Mouse (Mus musculus): Measurements from ENCODE around the gene Suclg1. TPM values are rescaled to one million over a fixed set of nuclear protein-coding genes. Genes with fewer than 3 reads are reported as not detected.
A peak's percentile ranks its signal among the peaks of the same experiment; 100 is the strongest.

The Suclg1 gene
- polyA plus RNA-seq, 1 experiment from 2014 or later = 179 TPM

DNA sequence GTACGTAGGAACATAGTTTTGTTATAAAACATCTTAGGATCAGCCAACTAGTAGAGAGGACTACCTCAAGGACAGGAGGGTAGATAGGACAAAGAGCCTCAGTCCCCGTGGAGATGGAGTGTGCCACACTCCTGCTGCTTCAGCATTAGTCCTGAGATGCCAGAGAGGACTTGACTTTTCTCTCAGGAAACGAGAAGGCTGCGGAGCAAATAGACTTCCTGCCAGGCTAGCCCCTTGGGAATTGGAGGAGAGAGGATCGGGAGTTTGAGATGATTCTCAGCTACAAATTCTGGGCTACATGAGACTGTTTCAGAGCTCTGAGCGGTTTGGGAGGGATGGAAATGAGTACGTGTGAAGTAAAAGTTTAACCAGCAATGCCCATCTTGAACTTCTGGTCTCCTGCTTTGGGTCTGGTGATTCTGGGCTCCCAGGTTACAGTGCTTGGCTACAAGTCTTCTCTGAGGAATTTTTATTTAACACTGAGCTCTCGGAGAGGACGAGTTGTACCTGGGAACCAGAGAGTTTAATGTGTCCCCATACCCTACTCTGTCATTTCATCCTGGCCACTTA lies 32.4 kb downstream of the Suclg1 start:
- H3K9ac ChIP-seq (ENCODE audit: low read length) = no peak overlapping the region
- H3K9me3 ChIP-seq (replicated peaks; ENCODE audit: control insufficient read depth, low read length) = no peaks in the 10 kb centered on the region
- H3K4me1 ChIP-seq (ENCODE audit: control insufficient read depth, insufficient read depth, low read length) = no peaks in the 10 kb centered on the region
- WGBS = 85% methylated on average over 9 of the region's 9 CpGs
- H3K36me3 ChIP-seq (ENCODE audit: control insufficient read depth, insufficient read depth, low read length) = peaks cover 24% of the 10 kb centered on the region
- ATAC-seq = no peak
- H3K27me3 ChIP-seq (replicated peaks; ENCODE audit: control insufficient read depth, insufficient read depth, low read length) = no peaks in the 10 kb centered on the region
- no peak overlapping the region for H3K4me2 ChIP-seq (ENCODE audit: low read length)
- no peak for DNase-seq (ENCODE audit: low spot score)
- no peak overlapping the region for H3K4me3 ChIP-seq (ENCODE audit: low read depth, low read length)
- no peak overlapping the region for H3K27ac ChIP-seq (ENCODE audit: low read depth, low read length)

DNA sequence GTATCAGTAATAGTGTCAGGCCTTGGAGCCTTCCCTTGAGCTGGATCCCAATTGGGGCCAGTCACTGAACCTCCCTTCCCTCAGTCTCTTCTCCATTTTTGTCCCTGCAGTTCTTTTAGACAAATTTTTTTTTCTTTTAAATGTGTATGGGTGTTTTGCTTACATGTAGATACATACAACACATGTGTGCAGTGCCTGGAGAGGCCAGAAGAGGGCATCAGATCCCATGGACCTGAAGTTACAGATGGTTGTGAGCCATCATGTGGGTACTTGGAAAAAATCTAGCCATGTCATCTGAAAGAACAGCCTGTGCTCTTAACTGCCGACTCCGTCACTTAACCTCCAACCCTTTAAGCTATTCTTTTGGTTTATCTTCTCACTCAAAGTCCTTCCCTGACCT lies 38.1 kb downstream of the Suclg1 start:
- 97% methylated on average over 2 of the region's 2 CpGs for WGBS
- ATAC-seq = no peak
- Histone ChIP-seq H3K9ac (ENCODE audit: low read length) (no peak overlapping the region), H3K27ac (ENCODE audit: low read depth, low read length) (no peak overlapping the region), H3K4me1 (ENCODE audit: control insufficient read depth, insufficient read depth, low read length) (no peaks in the 10 kb centered on the region), H3K36me3 (ENCODE audit: control insufficient read depth, insufficient read depth, low read length) (no peaks in the 10 kb centered on the region), H3K4me3 (ENCODE audit: low read depth, low read length) (no peak overlapping the region), H3K27me3 (replicated peaks; ENCODE audit: control insufficient read depth, insufficient read depth, low read length) (no peaks in the 10 kb centered on the region), H3K9me3 (replicated peaks; ENCODE audit: control insufficient read depth, low read length) (no peaks in the 10 kb centered on the region), H3K4me2 (ENCODE audit: low read length) (no peak overlapping the region)
- DNase-seq (ENCODE audit: low spot score) = no peak

DNA sequence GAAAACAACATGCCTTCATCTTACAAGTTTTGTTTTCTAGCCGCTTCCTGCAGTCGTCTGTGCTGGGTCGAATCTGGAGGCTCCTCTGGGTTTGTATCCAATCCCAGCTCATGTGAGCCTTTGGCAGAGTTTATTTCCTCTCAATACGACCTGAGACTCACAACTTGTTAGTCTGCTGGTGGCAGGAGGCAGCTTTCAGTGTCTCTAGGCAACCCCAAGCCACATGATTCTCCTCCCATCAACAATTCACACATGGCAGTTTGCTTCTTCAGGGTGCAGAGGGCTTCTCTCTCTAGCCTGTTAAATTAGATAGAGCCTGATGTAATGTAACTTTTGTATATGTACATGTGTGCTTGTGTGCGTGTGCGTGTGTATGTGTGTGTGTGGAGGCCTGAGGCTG lies 58.7 kb downstream of the Suclg1 start:
- Histone ChIP-seq H3K27me3 (replicated peaks; ENCODE audit: control insufficient read depth, insufficient read depth, low read length) (no peaks in the 10 kb centered on the region), H3K4me2 (ENCODE audit: low read length) (no peak overlapping the region), H3K27ac (ENCODE audit: low read depth, low read length) (no peak overlapping the region), H3K4me1 (ENCODE audit: control insufficient read depth, insufficient read depth, low read length) (no peaks in the 10 kb centered on the region), H3K4me3 (ENCODE audit: low read depth, low read length) (no peak overlapping the region), H3K9ac (ENCODE audit: low read length) (no peak overlapping the region), H3K9me3 (replicated peaks; ENCODE audit: control insufficient read depth, low read length) (no peaks in the 10 kb centered on the region), H3K36me3 (ENCODE audit: control insufficient read depth, insufficient read depth, low read length) (no peaks in the 10 kb centered on the region)
- no peak for ATAC-seq
- no peak for DNase-seq (ENCODE audit: low spot score)
- WGBS = 72% methylated on average over 6 of the region's 6 CpGs

DNA sequence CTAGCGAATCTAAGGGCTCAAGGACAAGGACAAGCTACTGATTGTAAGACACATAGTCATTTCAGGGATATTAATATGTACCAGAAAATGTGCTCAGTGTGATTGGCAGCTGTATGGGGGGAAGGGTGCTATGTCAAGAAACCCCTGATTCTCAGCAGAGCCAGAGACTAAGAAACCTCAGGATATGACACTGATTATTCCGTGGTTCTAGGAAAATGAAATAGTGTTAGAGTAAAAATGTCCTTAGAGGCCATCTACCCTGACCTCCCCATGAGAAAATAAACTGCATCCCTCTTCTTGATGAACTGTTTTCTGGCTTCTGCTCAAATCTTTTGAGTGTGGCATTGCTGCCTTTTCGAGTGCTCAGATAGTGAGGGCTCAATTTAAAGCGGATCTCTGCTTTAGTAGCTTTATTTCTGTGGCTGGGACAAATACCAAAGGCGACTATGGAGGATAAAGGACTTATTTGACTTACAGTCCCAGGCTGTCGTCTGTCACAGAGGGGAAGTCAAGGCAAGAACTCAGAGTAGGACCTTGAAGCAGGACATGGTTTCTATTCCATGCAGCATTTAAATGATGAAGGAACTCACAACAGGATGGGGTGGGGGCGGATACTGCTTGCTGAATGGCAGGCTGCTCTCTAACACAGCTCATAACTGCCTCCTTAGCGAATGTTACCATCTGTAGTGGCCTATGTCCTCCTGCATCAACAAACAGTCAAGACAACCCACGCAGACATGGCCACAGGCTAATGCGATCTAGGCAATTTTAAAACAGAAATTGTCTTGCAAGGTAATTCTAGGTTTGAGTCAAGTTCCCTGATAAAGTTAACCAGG lies 60.7 kb downstream of the Suclg1 start:
- no peak overlapping the region for H3K4me3 ChIP-seq (ENCODE audit: low read depth, low read length)
- DNase-seq (ENCODE audit: low spot score) (no peak), ATAC-seq (no peak)
- H3K27me3 ChIP-seq (replicated peaks; ENCODE audit: control insufficient read depth, insufficient read depth, low read length) = no peaks in the 10 kb centered on the region
- H3K4me1 ChIP-seq (ENCODE audit: control insufficient read depth, insufficient read depth, low read length) = no peaks in the 10 kb centered on the region
- H3K36me3 ChIP-seq (ENCODE audit: control insufficient read depth, insufficient read depth, low read length) = no peaks in the 10 kb centered on the region
- no peak overlapping the region for H3K9ac ChIP-seq (ENCODE audit: low read length)
- H3K4me2 ChIP-seq (ENCODE audit: low read length) = no peak overlapping the region
- H3K9me3 ChIP-seq (replicated peaks; ENCODE audit: control insufficient read depth, low read length) = no peaks in the 10 kb centered on the region
- 80% methylated on average over 10 of the region's 10 CpGs for WGBS
- no peak overlapping the region for H3K27ac ChIP-seq (ENCODE audit: low read depth, low read length)

DNA sequence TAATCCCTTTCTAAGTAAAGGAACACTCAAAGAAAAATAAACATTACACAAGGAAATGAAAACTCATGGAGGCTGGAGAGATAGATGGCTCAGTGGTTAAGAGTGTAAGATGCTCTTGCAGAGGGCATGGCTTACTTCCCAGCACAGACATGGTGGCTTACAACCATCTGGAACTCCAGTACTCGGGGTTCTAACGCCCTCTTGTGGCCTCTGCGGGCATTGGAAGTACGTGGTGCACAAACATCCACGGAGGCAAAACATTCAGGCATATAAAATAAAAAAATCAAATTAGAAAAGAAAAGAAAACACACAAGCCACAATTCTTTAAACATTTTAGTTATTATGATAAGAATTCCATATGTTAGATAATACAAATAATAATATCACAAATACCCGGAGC lies 63.2 kb downstream of the Suclg1 start:
- Histone ChIP-seq H3K4me3 (ENCODE audit: low read depth, low read length) (no peak overlapping the region), H3K27me3 (replicated peaks; ENCODE audit: control insufficient read depth, insufficient read depth, low read length) (no peaks in the 10 kb centered on the region), H3K4me2 (ENCODE audit: low read length) (no peak overlapping the region), H3K4me1 (ENCODE audit: control insufficient read depth, insufficient read depth, low read length) (0 out of 2 replicates have a peak, but pooled peaks cover 2% of the 10 kb centered on the region), H3K36me3 (ENCODE audit: control insufficient read depth, insufficient read depth, low read length) (no peaks in the 10 kb centered on the region), H3K9ac (ENCODE audit: low read length) (no peak overlapping the region), H3K27ac (ENCODE audit: low read depth, low read length) (no peak overlapping the region), H3K9me3 (replicated peaks; ENCODE audit: control insufficient read depth, low read length) (no peaks in the 10 kb centered on the region)
- 76% methylated on average over 6 of the region's 6 CpGs for WGBS
- ATAC-seq (no peak), DNase-seq (ENCODE audit: low spot score) (no peak)

DNA sequence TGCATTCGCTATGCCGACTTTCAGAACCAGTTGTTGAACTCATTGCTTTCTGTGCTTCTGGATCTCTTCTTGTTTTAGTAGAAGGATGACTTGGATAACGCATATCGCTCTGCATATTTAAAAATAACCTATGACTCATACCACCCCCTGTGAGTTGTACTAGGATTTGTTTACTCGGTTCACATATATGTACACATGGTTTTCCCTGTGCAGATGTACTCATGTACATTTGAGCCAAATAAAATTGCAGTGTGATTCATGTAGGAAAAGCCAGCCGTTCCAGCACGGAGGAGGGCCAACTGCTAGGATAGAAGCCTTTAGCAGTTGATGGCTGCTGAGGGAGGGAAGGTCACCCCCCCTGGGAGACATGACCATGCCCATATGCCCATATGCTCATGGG lies 63.6 kb downstream of the Suclg1 start:
- WGBS = 93% methylated on average over 7 of the region's 7 CpGs
- H3K4me3 ChIP-seq (ENCODE audit: low read depth, low read length) = no peak overlapping the region
- H3K27ac ChIP-seq (ENCODE audit: low read depth, low read length) = no peak overlapping the region
- H3K36me3 ChIP-seq (ENCODE audit: control insufficient read depth, insufficient read depth, low read length) = no peaks in the 10 kb centered on the region
- no peak overlapping the region for H3K9ac ChIP-seq (ENCODE audit: low read length)
- H3K4me2 ChIP-seq (ENCODE audit: low read length) = no peak overlapping the region
- DNase-seq (ENCODE audit: low spot score) = no peak
- 0 out of 2 replicates have a peak, but pooled peaks cover 2% of the 10 kb centered on the region for H3K4me1 ChIP-seq (ENCODE audit: control insufficient read depth, insufficient read depth, low read length)
- ATAC-seq = no peak
- H3K27me3 ChIP-seq (replicated peaks; ENCODE audit: control insufficient read depth, insufficient read depth, low read length) = no peaks in the 10 kb centered on the region
- H3K9me3 ChIP-seq (replicated peaks; ENCODE audit: control insufficient read depth, low read length) = no peaks in the 10 kb centered on the region

DNA sequence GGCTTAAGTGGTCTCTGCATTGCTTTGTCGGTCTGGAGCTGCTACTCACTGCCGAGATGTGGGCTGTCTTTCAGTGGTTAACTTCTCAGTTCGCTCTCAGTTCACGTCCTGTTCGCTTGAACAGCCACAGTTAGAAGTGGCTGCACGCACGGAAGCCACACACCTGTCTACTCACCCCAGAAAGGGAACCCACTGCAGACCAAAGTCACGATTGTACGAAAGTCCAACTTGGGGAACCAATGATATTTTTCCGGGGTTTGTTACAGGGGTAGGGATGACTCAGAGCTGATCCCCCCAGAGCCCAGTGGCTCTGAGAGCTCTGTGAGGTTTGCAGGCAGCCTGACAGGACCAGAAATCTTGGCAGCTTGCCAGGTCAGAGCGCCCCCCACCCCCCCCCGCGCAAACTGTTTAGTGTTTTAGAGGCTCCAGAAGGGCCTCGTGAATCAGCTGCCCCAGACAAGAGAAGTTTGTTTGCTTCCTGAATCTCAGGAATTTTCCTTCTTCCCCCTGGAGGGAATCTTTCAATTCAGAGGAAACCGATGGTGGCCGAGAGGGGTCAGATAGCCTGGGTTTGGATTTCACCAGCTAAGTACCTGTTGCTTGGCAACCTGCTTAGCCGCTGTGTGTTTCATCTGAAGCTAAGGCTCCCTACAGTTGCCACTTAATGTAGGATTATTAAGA lies 66.9 kb downstream of the Suclg1 start:
- WGBS = under 1% methylated on average over 17 of the region's 17 CpGs
- Histone ChIP-seq H3K27me3 (replicated peaks; ENCODE audit: control insufficient read depth, insufficient read depth, low read length) (no peaks in the 10 kb centered on the region), H3K36me3 (ENCODE audit: control insufficient read depth, insufficient read depth, low read length) (no peaks in the 10 kb centered on the region), H3K9ac (ENCODE audit: low read length) (peak overlapping the region; percentile 51), H3K9me3 (replicated peaks; ENCODE audit: control insufficient read depth, low read length) (no peaks in the 10 kb centered on the region), H3K4me2 (ENCODE audit: low read length) (peak overlapping the region; percentile 66), H3K4me3 (ENCODE audit: low read depth, low read length) (peak overlapping the region; percentile 35), H3K27ac (ENCODE audit: low read depth, low read length) (no peak overlapping the region), H3K4me1 (ENCODE audit: control insufficient read depth, insufficient read depth, low read length) (0 out of 2 replicates have a peak, but pooled peaks cover 2% of the 10 kb centered on the region)
- ATAC-seq (peak; percentile 86), DNase-seq (ENCODE audit: low spot score) (peak; percentile 91)

DNA sequence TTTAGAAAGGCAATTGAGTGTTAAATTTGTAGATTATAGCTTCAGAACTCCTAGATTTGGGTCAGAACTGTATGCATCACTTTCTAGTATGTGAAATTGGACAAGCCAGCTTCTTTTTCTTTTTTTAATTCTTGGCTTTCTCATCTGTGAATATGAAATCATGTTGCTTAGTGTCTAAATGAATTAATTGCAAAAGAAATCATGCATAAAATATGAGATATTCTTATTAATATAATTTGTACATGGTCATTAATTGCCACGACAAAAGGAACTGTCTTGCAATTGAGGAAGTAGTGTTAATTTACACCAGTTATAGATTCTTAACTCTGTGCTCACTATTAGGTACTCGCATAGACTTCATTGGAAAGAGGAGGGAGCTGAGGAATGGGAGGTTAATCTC lies 74.1 kb downstream of the Suclg1 start:
- no peak overlapping the region for H3K4me2 ChIP-seq (ENCODE audit: low read length)
- ATAC-seq = no peak
- H3K9me3 ChIP-seq (replicated peaks; ENCODE audit: control insufficient read depth, low read length) = no peaks in the 10 kb centered on the region
- H3K4me1 ChIP-seq (ENCODE audit: control insufficient read depth, insufficient read depth, low read length) = no peaks in the 10 kb centered on the region
- H3K27ac ChIP-seq (ENCODE audit: low read depth, low read length) = no peak overlapping the region
- H3K27me3 ChIP-seq (replicated peaks; ENCODE audit: control insufficient read depth, insufficient read depth, low read length) = no peaks in the 10 kb centered on the region
- no peak overlapping the region for H3K4me3 ChIP-seq (ENCODE audit: low read depth, low read length)
- no peaks in the 10 kb centered on the region for H3K36me3 ChIP-seq (ENCODE audit: control insufficient read depth, insufficient read depth, low read length)
- no peak overlapping the region for H3K9ac ChIP-seq (ENCODE audit: low read length)
- 84% methylated on average over 2 of the region's 2 CpGs for WGBS
- DNase-seq (ENCODE audit: low spot score) = no peak
